Mouse (Mus musculus) embryonic stem cell, embryonic (primary cell): ENCODE results near the gene Zfp36l2.

Source experiments
- CTCF ChIA-PET, 4 experiments: fragments of 300-600 bp in 2 of 4; fragments of 350-600 bp in 2 of 4; sonication (Branson Sonifier 250); formaldehyde crosslinking; loops; one replicate each; lab custom pipeline; 2022; ENCODE audit warnings: inconsistent platforms in 2 of 4; lab: Charles Lee
- POLR2A ChIA-PET, 4 experiments: fragments of 300-600 bp in 2 of 4; fragments of 350-600 bp in 2 of 4; sonication (Branson Sonifier 250); formaldehyde crosslinking; loops; one replicate each; lab custom pipeline; 2022; ENCODE audit warnings: antibody characterized with exemption in 4 of 4, inconsistent platforms in 1 of 4; lab: Charles Lee

Gene Zfp36l2

DNA sequence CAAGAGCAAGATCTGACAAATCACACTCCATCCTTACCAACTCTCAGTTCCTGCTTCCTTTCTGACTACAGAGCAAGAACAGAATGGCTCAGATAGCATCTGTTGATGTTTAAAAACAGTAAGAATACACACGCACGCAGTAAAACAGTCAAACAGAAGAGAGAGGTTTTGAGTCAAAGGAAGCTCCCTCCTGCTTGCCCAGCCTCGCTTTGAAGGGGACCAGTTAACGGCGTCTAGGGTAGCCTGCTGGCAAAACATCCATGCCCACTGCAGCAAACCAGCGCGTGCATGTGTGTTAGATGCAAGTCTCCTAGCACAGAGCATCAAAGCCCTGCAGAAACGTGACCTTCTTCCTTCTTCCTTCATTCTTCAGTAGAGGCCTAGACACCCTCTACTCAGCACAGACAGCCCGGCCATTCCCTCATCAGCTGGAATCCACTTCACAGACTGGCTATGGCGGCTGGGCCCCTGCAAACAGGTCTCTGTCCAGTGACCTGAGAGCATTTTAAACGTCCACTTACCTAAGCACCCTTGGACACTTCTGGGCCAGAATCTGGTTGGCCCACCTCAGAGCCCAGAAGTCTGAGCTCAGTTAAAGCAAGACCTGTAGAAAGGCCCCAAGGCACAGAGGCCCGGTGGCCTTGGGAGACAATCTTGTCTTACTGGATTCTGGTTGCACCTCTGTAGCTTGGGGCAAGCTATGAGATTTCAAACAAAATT lies 24.5 kb downstream of the Zfp36l2 start:
- ChIA-PET CTCF (no interaction called here), POLR2A (interaction anchor here in 3 of 4 experiments (0.5 to 1.6 kb wide), 9 partner anchors 9 to 156 kb away, joined by 3 to 8 read pairs (median 3); no protein-coding TSS in a partner anchor)

GRCm38 (mm10) chr17:84162211-84162760 lies 25.5 kb downstream of the Zfp36l2 start:
- ChIA-PET POLR2A (interaction anchor here in 3 of 4 experiments (0.6 to 1.6 kb wide), 3 partner anchors 14 to 47 kb away, joined by 3 to 5 read pairs (median 4); no protein-coding TSS in a partner anchor), CTCF (no interaction called here)

DNA sequence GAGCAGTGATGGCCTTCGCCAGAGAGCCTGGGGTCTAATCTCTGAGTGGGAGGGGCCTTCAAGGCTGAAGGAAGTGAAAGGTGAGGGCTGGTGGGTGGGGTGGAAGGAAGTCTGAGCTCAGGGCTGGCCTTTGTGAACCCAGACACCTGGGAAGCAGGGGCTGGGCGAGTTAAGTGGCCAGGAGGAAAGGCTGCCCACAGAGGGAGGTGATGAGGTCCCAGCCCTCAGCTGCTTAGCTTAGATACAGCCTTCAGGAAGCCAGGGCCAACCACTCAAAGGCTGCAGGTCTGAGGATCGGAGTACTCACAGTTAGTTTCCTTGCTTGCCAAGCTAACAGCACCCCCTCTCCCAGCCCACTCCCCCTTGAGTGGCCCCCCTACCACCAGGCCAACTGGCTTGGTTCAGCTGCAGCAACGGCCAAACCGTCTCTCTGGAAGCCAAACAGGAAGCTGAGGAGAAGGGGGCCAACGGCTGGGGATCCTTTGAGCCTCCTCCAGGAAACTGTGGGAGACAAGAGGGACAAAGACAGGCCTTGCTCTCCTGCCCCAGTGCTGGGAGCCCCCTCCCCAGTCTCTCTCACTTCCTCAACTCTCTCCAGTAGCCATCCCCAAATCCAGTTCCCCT lies 26.4 kb downstream of the Zfp36l2 start:
- POLR2A ChIA-PET, result no interaction called here
- CTCF ChIA-PET, result interaction anchor here in 2 of 4 experiments (0.7 to 0.9 kb wide), 2 partner anchors 47 to 48 kb away, joined by 3 to 4 read pairs; no protein-coding TSS in a partner anchor

DNA sequence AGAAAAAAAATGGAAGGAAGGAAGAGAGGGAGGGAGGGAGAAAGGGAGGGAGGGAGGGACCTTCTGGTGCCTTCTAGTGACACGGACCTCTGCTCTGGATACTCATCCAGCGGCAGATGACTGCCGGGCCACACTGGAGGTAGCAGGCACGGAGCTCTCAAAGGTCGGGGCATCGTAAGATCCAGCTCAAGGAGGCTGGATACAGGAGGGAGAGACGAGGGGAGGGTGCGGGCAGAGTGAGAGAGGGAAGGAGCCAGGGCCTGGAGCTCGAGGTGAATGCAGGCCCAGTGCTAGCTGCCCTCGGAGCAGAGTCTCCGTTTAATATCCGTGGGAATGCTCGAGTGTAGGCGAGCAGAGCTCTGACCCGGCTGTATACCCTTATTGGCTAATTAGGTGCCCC lies 28.9 kb downstream of the Zfp36l2 start:
- POLR2A ChIA-PET, result interaction anchor here in 2 of 4 experiments (0.6 to 2.2 kb wide), 9 partner anchors 13 to 130 kb away, joined by 3 to 6 read pairs (median 3); no protein-coding TSS in a partner anchor
- CTCF ChIA-PET, result interaction anchor here in 2 of 4 experiments (0.9 kb wide), 3 partner anchors 27 to 151 kb away, joined by 3 to 4 read pairs (median 4); no protein-coding TSS in a partner anchor

GRCm38 (mm10) chr17:84158461-84158795 lies 29.3 kb downstream of the Zfp36l2 start:
- ChIA-PET POLR2A (interaction anchor here in 2 of 4 experiments (0.6 to 2.2 kb wide), 13 partner anchors 9 to 130 kb away, joined by 3 to 7 read pairs (median 4); no protein-coding TSS in a partner anchor), CTCF (interaction anchor here in 1 of 4 experiments (0.5 to 0.9 kb wide), 2 partner anchors 28 to 446 kb away, joined by 3 read pairs; no protein-coding TSS in a partner anchor)

DNA sequence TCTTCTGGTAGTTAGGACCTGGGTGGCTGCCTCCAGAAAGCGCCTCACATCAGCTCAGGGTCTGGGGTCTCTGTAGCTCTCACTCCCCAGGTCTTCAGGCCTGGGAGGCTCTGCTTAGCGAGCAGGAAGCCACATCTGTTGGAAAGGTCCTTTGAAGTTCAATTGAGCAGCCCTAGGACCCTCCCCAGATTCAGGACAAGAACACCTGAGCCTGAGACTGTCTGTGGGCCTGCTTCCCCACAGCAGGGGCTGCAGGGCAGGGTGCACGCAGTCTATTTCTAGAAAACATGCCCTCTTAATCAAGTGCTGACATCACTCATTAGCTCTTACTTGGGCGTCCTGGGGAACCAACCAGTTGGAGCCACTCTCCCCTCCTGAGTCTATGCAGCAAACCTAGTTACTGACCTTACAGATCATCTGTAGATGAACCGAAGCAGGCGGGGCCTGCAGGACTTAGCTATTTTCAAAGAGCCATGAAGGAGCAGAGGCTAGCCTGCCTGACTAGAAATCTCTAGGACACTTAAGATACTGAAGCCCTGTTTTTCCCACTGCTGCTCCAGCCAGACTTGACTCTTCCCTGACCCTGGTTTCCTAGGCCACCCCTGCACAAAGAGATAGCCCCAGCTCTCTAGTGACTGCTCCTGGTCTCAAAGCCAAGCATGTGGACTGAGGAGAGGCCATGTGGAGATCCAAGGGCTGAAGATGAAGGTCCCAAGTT lies 29.8 kb downstream of the Zfp36l2 start:
- ChIA-PET POLR2A (interaction anchor here in 2 of 4 experiments (0.6 to 2.2 kb wide), 10 partner anchors 8 to 94 kb away, joined by 3 to 7 read pairs (median 4); no protein-coding TSS in a partner anchor), CTCF (interaction anchor here in 1 of 4 experiments (0.5 to 0.9 kb wide), 2 partner anchors 28 to 447 kb away, joined by 3 read pairs; no protein-coding TSS in a partner anchor)

GRCm38 (mm10) chr17:84156748-84157742 lies 30.7 kb downstream of the Zfp36l2 start:
- POLR2A ChIA-PET, result interaction anchor here in 3 of 4 experiments (0.6 to 2.2 kb wide), 11 partner anchors 7 to 526 kb away, joined by 3 to 7 read pairs (median 5); no protein-coding TSS in a partner anchor
- CTCF ChIA-PET, result interaction anchor here in 1 of 4 experiments (0.6 kb wide), 1 partner anchor 115 kb away, joined by 8 read pairs; no protein-coding TSS in a partner anchor

DNA sequence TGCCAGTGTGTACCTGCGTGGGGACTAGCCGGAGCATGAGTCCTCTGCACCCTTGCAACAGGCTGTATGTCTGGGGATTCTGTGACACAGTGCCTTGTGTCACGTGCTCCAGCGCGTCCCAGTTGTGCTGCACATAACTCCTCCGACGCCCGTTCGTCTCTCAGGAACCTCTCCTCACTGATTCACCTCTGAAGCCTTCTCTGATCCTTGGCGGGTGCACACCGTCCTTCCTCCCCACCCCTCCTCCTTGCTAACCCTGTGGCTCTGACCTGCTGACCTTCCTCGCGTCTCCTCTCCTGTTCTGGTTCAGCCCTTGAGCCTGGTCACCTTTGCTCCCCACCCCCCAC lies 31.5 kb downstream of the Zfp36l2 start:
- POLR2A ChIA-PET, result interaction anchor here (0.6 to 1.6 kb wide), 6 partner anchors 15 to 525 kb away, joined by 3 to 6 read pairs (median 4); no protein-coding TSS in a partner anchor
- CTCF ChIA-PET, result no interaction called here

GRCm38 (mm10) chr17:84155516-84156226 lies 32.1 kb downstream of the Zfp36l2 start:
- CTCF ChIA-PET, result interaction anchor here in 1 of 4 experiments (1.4 kb wide), 1 partner anchor 42 kb away, joined by 4 read pairs; no protein-coding TSS in a partner anchor
- POLR2A ChIA-PET, result interaction anchor here in 3 of 4 experiments (0.8 to 1.6 kb wide), 5 partner anchors 15 to 41 kb away, joined by 3 to 6 read pairs (median 5); no protein-coding TSS in a partner anchor

DNA sequence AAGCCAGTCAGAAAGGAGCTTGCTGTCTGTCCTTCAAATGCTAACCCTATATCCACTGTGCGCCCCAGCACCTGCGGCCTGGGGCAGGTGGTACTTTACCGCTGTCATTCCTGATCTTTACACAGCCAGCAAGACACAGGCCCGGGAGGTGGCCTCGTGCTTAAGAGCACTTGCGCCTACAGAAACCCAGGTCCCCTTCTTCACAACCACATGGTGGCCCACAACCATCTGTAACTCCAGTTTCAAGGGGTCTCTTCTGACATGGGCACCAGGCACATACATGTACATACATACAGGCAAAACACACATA lies 32.8 kb downstream of the Zfp36l2 start:
- CTCF ChIA-PET, result interaction anchor here in 2 of 4 experiments (0.7 to 1.4 kb wide), 2 partner anchors 22 to 41 kb away, joined by 3 to 4 read pairs; no protein-coding TSS in a partner anchor
- POLR2A ChIA-PET, result interaction anchor here in 1 of 4 experiments (1.1 to 1.3 kb wide), 3 partner anchors 9 to 41 kb away, joined by 3 to 4 read pairs (median 3); no protein-coding TSS in a partner anchor

DNA sequence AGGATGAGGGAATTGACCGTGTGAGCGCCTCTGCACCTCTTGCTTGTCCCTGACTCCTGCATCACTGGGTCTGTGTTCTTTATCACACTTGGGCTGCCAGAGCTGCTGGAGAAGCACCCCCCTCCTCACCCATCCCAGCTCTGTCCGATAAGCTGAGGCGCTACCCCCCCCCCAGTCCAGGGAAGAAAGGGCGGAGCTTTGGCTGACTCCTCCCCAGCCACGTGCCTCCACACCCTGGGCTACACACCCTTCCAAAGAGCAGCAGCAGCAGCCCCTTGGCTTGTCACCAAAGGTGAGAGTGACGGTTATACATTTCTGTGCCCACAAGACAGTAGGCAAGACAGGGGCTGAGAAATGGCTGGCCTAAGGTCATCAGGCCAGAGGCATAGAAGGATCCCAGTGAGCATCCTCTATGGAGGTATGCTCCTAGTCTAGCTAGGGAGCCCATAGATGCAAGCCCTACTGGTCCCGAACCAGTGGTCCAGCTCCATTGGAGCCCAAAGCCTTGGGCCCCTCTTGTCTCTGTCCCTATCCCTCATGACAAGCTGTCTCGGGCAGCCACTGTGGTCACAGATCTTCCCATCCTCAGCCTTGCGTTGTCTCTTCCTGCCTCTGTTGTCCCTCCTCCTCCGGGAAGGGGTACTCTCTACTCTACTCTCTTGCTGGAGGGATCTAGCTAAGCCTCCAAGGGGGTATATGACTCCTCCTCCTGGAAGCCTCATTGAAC lies 33.3 kb downstream of the Zfp36l2 start:
- POLR2A ChIA-PET, result interaction anchor here in 1 of 4 experiments (1.1 to 1.3 kb wide), 3 partner anchors 10 to 40 kb away, joined by 3 to 4 read pairs (median 3); no protein-coding TSS in a partner anchor
- CTCF ChIA-PET, result interaction anchor here in 3 of 4 experiments (0.6 to 1.4 kb wide), 3 partner anchors 21 to 41 kb away, joined by 3 to 4 read pairs (median 3); no protein-coding TSS in a partner anchor

GRCm38 (mm10) chr17:84152976-84153786 lies 34.6 kb downstream of the Zfp36l2 start:
- CTCF ChIA-PET, result interaction anchor here in 1 of 4 experiments (1.0 kb wide), 1 partner anchor 33 kb away, joined by 3 read pairs; no protein-coding TSS in a partner anchor
- POLR2A ChIA-PET, result interaction anchor here in 1 of 4 experiments (1.3 to 2.0 kb wide), 2 partner anchors 12 to 27 kb away, joined by 3 to 6 read pairs; no protein-coding TSS in a partner anchor

DNA sequence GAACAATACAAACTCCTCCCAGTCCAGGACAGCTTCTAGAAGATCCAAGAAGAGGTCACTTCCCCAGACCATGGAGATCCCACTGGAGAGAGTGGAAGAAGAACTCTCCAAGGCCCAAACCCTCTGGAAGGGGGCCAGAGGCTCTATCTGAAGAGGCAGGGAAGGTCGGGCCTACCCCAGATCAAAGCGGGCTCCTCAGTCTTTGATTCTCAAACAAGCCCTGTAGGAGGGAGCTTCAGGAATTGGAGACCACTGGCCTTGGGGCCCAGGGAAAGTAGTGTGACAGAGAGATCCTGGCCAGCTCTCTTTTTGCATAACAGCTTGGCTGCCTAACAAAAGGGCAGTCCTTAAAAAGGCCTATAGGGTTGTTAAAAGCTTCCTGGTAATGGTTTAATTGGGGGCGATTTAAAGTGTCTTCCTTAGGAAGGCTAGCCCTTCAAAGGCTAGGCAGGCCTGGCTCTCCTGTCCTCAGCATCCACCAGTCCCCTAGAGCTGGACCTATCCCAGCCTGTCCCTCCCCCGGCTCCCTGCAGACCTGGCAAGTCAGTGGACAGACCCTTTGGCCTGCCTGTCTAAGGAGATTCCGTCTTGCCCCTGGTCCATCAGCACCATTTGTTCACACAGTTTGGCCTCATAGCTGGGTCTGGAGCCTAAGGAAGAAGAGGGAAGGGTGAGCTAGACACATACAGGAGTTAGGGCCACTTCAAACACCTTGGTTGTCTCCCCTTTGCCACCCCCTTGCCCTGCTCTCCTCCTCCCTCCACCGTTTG lies 35.4 kb downstream of the Zfp36l2 start:
- ChIA-PET CTCF (interaction anchor here in 3 of 4 experiments (0.9 to 1.0 kb wide), 3 partner anchors 34 to 249 kb away, joined by 3 read pairs; no protein-coding TSS in a partner anchor), POLR2A (interaction anchor here in 3 of 4 experiments (0.6 to 2.0 kb wide), 7 partner anchors 11 to 56 kb away, joined by 3 to 7 read pairs (median 3); partner anchors contain the start of gene Zfp36l2 (in 1 of the 3))
